Mouse (Mus musculus): Measurements from ENCODE around the gene Ick. TPM values are rescaled to one million over a fixed set of nuclear protein-coding genes. Genes with fewer than 3 reads are reported as not detected.

Gene Ick
- polyA plus RNA-seq, 1 experiment: 13.0 TPM

DNA sequence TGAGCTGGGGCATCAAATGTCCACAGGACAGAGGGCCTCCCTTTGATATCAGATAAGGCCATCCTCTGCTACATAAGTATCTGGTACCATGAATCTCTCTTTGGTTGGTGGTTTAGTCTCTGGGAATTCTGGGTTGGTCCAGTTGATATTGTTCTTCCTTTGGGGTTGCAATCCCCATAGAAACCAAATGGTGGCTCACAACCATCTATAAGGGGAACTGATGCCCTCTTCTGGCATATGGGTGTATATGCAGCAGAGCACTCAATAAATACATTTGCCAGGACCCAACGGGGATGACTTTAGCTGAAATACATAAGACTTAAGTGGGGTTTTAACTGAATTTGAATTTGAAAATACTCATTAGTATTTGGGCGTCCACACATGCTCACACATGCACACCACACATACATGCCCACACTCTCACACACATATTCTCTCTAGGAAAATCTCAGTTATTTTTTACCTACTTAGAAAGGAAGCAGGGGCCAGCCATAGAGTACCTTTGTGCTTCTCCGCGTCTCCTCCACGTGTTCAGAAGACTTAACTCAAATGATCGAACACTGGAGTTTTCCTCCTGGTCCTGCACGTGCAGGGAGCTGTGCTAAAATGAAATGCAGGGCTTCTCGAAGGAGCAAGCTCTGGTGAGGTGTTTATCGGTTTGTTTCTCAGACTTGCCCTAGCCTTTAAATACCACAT is 85.1 kb downstream of the Ick start:
- TF ChIP-seq GATA1 (IDR thresholded peaks at IDR 0.05; ENCODE audit: low read length): no peak

DNA sequence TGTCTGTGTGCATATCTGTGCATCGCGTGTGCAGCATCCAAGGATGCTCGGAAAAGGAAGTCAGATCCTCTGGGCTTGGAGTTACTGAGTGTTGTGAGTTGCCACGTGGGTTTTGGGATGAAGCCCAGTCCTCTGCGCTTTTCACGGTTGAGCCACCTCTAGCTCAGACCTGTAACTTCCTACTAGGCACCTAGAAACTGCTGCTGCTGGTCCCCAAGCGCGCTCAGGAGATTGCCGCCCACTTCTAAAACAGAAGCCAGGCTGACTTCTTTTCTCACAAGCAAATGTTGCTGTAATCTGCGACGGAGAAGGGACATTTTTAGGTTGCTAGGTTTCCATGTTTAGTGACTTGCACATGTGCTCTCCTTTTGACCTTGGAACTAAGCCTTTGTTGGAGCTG is 86.0 kb downstream of the Ick start:
- no peak for TF ChIP-seq GATA1 (IDR thresholded peaks at IDR 0.05; ENCODE audit: low read length)

- no peak for TF ChIP-seq GATA1 (IDR thresholded peaks at IDR 0.05; ENCODE audit: low read length)
These were observed 88.8 kb downstream of the Ick start for GRCm38 (mm10) chr9:78197801-78198200.

DNA sequence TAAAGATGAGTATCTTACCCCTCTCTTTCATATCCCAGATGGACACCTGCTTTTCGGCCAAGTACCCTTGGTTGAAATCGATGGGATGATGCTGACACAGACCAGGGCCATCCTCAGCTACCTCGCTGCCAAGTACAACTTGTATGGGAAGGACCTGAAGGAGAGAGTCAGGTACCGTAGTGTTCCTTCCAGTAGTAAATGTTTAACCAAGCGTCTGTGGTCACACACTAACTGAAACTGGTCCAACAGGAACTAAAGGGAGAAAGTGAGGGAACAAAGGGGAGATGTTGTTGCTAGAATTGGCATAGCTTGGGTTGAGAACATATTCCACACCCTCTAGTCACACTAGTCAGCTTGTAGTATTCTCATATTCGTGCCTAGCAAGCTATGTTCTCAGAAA is 95.2 kb downstream of the Ick start:
- TF ChIP-seq GATA1 (IDR thresholded peaks at IDR 0.05; ENCODE audit: low read length): no peak

- no peak for TF ChIP-seq GATA1 (IDR thresholded peaks at IDR 0.05; ENCODE audit: low read length)
These were observed 100.0 kb downstream of the Ick start for GRCm38 (mm10) chr9:78208956-78209355.

DNA sequence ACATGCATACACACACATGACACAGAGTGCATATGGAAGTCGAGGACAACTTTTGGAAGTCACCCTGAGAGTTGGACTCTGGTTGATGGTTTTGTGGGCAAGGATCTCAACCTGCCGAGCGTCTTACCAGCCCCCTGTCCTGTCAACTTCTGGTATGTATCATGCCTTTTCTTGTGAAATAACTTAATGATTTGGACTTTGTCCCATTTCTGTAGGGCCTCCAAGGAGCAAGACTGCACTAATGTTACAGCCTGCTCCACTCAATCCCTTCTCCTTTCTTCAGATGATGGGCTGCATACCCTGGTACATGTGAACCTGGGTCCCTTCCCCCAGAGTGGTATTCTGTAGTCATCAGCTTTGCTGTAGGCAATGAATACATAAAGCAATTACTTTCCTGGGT is 101.1 kb downstream of the Ick start:
- TF ChIP-seq GATA1 (IDR thresholded peaks at IDR 0.05; ENCODE audit: low read length): no peak

GRCm38 (mm10) chr9:78210821-78211220 is 101.8 kb downstream of the Ick start:
- no peak for TF ChIP-seq GATA1 (IDR thresholded peaks at IDR 0.05; ENCODE audit: low read length)

DNA sequence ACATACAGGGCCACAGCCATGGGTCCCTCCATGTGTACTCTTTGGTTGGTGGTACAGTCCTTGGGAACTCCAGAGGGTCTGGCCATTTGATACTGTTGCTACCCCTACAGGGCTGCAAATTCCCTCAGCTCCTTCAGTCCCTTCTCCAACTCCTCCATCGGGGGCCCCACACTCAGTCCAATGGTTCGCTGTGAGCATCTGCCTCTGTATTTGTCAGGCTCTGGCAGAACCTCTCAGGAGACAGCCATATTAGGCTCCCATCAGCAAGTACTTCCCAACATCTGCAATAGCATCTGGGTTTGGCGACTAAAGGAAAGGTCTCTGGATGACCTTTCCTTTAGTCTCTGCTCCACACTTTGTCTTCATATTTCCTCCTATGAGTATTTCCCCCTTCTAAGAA is 102.5 kb downstream of the Ick start:
- TF ChIP-seq GATA1 (IDR thresholded peaks at IDR 0.05; ENCODE audit: low read length): no peak

GRCm38 (mm10) chr9:78212341-78213049 is 103.5 kb downstream of the Ick start:
- TF ChIP-seq GATA1 (IDR thresholded peaks at IDR 0.05; ENCODE audit: low read length): no peak

DNA sequence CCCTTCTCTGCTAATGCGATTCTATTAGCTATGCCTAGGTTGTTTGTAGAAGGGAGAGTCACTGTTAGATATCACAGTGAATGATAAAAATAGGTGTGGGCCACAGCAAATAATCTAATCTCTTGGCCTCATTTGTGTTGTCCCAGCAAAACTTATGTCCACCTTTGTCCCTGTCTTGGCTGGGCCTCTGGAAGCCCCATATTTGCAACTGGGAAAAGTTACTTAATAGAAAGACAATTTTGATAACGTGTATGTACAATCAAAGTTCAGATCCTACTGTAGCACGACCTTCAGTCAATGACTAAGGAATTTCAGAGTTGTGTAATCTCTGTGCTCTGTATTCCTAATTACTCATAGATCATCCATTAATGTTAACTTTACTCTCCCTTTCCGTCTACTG is 108.1 kb downstream of the Ick start:
- no peak for TF ChIP-seq GATA1 (IDR thresholded peaks at IDR 0.05; ENCODE audit: low read length)

Other genes starting within 250 kb of the Ick start
- gene Elovl5, start 191.8 kb upstream of the Ick start, polyA plus RNA-seq (2012): 6.4 and 11.2 TPM in 2 replicates
- gene Gcm1, start 57.3 kb upstream of the Ick start, polyA plus RNA-seq (2012): not detected in 2 replicates
- gene Fbxo9, start 127 bp upstream of the Ick start, polyA plus RNA-seq (2012): 42.7 and 44.7 TPM in 2 replicates
- gene Gsta4, start 73.6 kb downstream of the Ick start, polyA plus RNA-seq (2012): 0.50 and 0.72 TPM in 2 replicates
- gene Gsta1, start 121.5 kb downstream of the Ick start, polyA plus RNA-seq (2012): not detected in 2 replicates
- gene Gm3776, start 147.9 kb downstream of the Ick start, polyA plus RNA-seq (2012): not detected in 2 replicates
- gene Gm10639, start 180.7 kb downstream of the Ick start, polyA plus RNA-seq (2012): not detected in 2 replicates
- gene Omt2a, start 205.6 kb downstream of the Ick start, polyA plus RNA-seq (2012): not detected in 2 replicates
- not detected in 2 replicates for gene Omt2b, start 218.4 kb downstream of the Ick start, polyA plus RNA-seq (2012)
- not detected in 2 replicates for gene Gsta2, start 246.6 kb downstream of the Ick start, polyA plus RNA-seq (2012)

Measured in G1E-ER4 (cell line).